Mouse (Mus musculus) thymus, postnatal 0 days (tissue): ENCODE results near the gene Gm47996. TPM values are rescaled to one million over a fixed set of nuclear protein-coding genes. Genes with fewer than 3 reads are reported as not detected.
A peak's percentile ranks its signal among the peaks of the same experiment; 100 is the strongest.

Experiments used
- DNase-seq: peaks from one replicate; pipeline ENCODE4 v3.0.0-alpha.2; 2015; ENCODE audit warnings: low spot score
- polyA plus RNA-seq: library from polyadenylated mRNA; unstranded; fragments of >200 nt; fragmentation: Nextera tagmentation; extraction: Ambion mirVana; gene quantifications from 2 replicates; pipeline ENCODE4 v1.2.1, GENCODE M21; 2015

The Gm47996 gene
- polyA plus RNA-seq, 1 experiment from 2014 or later: not detected

DNA sequence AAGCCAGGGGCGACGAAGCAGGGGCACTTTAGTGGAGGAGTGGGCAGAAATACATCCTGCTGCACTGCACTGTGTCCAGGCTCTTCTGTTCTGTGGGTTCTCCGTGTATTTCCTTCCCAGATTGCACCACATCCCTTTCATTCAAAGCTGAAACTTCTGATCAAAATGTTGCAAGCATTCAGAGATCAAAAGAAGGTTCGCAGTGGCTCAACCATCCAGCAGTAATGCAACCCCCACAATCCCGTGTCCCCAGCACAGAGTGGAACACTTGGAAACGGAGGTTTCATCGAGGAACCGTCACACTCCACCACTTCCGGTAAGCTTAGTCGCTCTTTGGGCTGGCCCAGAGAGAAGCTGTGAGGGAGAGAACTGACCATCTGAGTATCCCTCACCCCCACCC is 35.2 kb downstream of the Gm47996 start:
- no peak for DNase-seq

DNA sequence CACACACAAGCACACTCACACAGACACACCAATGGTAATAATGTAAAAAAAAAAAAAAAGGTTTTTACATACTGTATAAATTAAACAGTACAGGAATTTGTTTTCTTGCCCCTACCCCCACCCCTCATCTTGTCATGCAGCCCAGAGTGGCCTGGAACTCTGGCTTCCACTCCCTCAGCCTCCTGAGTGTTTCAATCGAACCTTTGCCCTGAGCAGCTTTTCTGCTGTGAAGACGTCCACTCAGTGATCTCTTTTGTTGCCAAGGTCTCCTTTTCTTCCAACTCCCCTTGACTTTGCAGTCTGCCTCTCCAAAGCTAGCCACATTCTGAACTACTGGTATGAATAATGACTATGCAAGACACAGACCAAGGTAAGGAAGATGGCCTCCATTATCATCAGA is 35.9 kb downstream of the Gm47996 start:
- no peak for DNase-seq

DNA sequence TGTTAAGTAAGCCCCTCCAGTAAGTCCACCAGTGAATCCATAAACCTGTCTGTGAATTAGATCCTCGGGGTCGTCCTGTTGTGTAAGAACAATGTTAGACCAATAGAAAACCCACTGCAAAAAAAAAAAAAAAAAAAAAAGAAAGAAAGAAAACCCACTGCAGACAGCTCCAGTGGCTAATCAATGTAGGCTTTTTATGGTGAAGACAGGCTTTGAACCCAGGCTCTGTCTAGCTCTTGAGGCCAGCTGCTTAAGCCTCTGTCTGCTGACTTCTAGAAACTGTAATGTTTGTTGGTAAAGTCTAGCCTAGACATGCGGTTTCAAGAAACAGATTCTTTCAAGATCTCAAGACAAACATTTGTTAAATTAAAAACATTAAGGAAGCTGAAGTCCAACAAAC is 40.2 kb downstream of the Gm47996 start:
- DNase-seq: no peak

DNA sequence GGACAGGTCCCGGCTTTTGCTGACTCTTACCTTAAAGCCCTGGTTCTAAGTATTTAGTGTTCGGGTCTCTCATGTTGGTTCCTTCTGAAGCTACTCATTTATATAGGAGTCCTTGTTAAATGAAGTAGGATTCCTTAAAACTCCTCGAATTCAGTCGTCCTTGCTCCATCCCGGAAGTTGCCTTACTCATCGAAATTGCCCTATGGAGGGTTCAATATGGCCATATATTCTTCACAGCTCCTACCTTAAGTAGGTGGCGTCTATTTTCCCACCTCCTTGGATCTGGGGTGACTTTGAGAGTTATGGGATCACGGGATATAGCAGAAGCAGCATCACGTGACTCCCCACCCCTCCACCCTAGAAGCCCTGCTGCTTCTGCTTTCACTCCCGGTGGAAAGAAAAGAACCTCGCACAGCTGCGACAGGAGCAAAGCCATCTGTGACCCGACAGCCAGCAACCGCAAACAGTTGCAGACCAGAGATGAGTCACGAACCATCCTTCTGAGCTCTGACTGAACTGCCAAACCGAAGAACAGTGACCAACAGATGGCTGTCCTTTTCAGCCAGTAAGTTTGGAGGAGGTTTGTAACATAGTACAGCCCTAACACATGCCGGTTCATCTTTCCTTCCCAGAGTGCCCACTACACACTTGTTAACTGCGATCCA is 40.7 kb downstream of the Gm47996 start:
- DNase-seq: peak; percentile 66

DNA sequence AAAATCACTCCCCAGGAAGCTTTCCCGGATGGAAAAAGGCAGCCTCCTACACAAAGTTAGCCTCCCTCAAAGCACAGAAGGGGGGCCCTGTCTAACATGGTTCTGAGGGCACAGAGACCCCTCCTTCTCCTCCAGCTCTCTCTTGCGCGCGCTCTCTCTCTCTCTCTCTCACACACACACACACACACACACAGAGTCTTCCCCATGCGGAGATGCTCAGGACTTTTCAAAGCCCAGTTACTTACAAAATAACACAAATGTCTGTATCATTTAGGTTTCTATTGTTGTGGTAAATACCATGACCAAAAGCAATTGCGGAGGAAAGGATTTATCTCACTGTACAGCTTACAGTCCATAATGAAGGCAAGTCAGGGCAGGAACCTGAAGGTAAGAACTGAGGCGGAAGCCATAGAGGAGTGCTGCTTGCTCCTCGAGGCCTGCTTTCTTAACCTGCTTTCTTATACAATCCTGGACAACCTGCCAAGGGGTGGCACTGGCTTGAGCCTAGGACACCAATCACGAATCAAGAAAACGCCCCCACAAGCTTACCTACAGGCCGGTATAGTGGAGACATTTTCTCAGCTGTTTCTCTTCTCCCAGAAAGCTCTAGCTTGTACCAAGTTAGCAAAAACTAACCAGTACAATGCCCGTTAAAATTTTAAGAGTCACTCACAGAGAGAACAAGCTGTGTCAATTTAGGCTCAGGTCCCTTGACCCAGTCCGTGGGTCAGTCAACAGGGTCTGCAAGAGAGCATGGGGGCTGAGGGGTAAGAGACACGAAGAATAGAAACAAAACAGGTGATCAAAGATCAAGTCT is 41.5 kb downstream of the Gm47996 start:
- peak; percentile 43 for DNase-seq

DNA sequence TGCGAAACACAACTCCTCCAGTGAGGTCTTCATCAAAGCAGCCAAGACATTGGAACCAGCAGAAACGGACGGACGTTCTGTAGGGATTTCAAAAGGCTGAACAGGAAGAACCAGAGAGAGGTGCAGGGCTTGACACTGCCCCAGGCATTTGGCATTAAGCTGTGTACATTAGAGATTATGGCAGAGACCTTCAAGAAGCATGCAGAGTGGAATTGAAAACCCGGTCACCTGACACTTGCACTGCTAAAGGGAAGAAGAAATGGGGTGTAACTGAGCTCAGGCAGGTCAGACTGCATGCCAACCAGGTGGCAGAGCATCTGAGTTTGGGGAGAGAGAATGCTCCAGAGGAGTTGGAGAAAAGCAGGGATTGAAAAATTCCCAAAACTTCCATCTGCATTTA is 45.5 kb downstream of the Gm47996 start:
- DNase-seq: no peak

DNA sequence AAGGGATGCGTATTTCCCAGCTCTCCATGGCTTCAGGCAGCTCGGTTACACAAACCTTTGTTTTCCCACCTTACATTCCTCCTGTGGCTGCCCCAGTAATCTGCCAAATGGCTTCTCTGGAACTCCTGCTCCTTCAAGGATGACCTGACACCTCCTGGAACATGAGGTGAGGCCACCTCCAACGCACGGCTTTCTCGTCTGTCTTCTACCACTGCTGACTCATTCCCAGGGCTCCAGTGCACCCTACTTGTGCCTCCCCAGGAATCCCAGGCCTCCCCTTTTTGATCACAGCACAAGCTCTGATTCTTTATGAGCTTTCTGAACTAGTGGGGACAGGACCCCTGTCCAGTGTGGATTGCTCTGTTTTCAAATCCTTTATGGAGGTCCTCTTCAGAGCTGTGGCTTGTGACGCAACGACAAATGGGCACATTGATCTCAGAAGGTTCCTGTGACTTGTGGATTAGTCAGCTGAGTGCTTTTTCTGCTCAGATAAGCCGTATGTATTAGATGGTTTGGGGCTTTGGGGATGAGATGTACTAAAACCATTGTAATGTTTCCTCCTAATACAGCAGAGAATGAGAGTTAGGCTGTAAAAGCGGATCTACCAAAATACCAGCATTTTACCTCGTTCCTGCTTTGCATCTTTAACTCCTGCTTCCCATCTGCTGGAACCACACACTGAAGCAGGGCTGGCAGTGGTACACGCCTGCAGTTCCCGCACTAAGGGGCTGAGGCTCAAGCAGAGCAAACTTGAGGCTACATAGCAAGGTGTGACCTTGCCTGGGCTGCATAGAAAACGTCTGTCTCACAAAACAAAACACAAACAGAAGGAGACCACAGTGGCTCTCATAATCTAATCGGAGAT is 48.4 kb downstream of the Gm47996 start:
- DNase-seq: no peak

DNA sequence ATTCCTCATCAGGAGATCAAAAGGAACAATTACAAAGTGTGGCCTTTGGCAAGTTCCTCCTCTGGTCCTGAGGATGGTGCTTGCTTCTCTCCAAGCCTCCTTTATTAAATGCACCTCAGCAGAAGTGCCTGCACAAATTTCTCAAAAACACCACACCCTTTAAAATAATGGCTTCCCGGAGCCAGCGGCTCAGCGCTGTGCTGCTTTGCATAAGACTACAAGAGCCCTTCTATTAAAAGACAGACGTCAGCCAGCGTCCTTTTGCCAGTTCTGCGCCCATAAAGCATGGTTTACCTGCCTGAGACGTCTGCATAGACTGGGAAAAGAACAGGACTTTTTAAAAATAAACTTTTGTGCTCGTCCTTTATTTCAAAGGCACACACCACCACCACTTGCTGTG is 49.1 kb downstream of the Gm47996 start:
- DNase-seq: no peak

Other genes starting within 250 kb of the Gm47996 start
- gene Hmcn1, start 216.7 kb upstream of the Gm47996 start, polyA plus RNA-seq: 0.13 and 0.29 TPM in 2 replicates
- not detected in 2 replicates for gene Gm47985, start 27.6 kb upstream of the Gm47996 start, polyA plus RNA-seq
- gene Gm8947, start 17.8 kb upstream of the Gm47996 start, polyA plus RNA-seq: not detected in 2 replicates
- not detected in 2 replicates for gene Gm47995, start 11.7 kb upstream of the Gm47996 start, polyA plus RNA-seq
- not detected in 2 replicates for gene 3110040M04Rik, start 6.0 kb upstream of the Gm47996 start, polyA plus RNA-seq
- 171 and 193 TPM in 2 replicates for gene Ivns1abp, start 134.3 kb downstream of the Gm47996 start, polyA plus RNA-seq
- gene Swt1, start 218.3 kb downstream of the Gm47996 start, polyA plus RNA-seq: 38.7 and 42.7 TPM in 2 replicates
- 27.2 and 29.9 TPM in 2 replicates for gene Trmt1l, start 218.4 kb downstream of the Gm47996 start, polyA plus RNA-seq